Mouse (Mus musculus) kidney, adult 8-10 months (tissue): ENCODE data around the gene Stil.
"Not testable (repeated sequence)": the region's sequence is repeated elsewhere in the genome, so short reads cannot be mapped to it uniquely, and the experiment has no call there.

Experiments used
- DNase-seq, 2 experiments: peaks; one replicate each; pipeline ENCODE4 v3.0.0; 2022

Gene Stil

DNA sequence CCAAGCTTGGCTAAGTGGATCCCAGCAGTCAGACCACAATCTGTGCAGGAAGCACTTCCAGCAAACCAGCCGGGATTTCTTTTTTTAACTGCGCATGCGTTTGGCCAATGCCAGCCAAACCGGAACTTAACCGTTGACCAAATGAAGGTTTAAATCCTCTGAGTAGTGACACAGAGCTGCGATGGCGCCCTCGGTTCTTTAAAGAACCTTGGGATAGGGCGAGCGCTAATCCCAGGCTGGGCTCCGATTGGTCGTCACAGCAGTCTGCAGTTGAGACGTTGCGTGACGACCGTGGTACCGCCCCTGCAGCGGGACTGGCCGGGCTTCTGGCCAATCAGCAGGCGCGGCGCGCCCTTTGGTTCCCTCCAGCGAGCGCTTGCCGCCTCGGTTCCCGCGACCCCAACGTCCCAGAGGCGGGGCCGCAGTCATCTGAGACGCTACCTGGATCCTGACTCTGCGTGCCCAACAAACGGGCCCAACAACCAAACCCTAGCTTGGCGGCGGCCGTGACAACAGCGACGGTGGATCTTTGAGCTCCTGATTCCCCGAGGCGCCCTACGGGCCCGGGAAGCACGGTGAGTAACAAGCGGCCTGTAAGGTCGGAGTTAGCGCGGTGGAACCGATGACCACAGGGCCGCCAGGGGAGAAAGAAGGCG lies at the start of gene Stil:
Stil (plus strand) TSS at position 387 of the 656 bp plus-strand sequence.
- peak; percentile 96 for DNase-seq

DNA sequence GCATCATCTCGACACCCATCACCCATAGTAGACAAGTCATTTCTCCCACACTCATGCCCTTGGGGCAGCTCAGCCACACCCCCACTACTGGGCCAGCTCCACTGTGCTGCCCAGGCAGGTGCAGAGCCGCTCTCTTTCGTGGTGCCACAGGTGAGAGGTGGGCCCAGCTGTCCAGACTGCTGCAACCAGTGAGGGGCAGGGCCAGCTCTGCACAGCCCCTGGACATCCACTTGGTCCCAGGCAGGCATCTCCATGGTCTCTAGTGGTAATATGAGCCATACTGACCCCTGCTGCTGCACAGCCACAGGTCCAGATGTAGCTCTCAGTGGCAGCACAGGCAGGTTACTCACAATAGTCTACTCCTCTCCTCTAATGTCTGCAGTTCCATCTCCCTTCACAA lies 46.8 kb upstream of the Stil start:
- DNase-seq = no peak

DNA sequence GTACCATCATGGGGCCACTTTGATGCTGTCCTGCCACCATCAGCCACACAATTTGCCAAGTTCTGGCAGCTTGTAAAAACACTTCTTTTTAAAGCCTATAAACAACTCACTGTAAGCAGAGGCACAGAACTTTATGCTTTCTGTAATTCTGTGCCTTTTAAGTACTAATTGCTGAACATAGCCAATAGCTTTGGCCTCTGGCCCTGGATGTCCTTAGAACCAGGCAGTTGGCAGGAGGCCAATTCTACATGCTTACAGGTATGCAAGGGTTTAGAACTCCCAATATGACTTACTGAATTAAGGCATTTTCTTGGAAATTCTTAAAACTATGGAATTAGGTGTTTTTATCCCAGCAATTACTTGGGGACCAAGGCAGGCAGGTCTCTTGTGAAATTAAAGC lies 42.6 kb upstream of the Stil start:
- peak; percentile 15 to 29 for DNase-seq

DNA sequence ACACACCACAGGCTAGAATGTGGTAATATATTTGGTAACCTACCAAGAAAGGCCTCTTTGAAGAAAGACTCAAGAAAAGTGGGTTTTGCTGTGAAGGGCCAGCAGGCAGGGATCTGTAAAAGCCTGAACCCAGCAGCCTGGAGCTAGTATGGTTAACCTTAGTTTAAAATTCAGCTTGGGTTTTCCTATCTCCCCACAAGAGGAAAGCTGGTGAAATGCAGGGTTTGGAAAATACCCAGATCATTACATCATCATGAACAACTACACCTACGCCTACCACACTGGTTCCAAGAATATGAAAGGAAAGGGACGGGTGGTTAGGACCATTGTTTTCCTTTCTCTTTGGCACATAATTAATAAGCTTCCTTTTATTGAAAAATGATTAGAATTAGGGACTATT lies 41.7 kb upstream of the Stil start:
- DNase-seq = no peak

DNA sequence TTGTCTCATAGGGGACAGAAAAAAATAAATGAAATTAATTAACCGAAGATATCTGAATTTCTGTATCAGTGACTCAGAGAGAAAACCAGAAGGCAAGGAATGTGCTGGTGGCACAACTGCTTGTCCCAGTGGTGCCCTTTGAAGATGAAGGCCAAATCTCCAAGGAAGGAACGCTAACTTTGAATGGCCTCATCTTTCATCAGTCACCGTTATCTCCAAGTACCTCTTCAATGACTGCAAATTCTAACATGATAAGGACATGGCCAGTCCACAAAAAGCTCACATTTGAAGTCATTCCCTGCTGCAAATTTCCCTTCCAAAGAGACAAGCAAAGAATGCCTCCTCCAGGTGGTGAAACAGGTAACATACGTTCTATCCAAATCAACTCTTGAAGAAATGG lies 41.2 kb upstream of the Stil start:
- no peak for DNase-seq

DNA sequence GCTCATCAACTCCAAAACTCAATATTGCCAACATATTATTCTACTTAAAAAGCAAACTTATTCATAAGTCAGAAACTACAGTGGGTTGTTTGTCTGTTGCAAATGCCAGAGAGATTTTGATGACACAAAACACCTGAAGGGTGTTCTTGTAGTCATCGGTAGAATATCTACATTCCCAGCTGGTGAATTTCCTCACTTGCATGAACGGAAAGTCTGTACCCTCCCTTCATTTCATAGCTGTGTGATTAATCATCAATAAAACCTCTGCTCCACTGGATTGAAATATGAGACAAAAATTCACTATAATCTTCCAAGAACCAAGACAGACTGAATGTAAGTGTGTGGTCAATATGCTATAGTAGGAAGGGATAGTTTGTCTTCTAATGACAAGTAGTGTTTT lies 40.4 kb upstream of the Stil start:
- no peak for DNase-seq

DNA sequence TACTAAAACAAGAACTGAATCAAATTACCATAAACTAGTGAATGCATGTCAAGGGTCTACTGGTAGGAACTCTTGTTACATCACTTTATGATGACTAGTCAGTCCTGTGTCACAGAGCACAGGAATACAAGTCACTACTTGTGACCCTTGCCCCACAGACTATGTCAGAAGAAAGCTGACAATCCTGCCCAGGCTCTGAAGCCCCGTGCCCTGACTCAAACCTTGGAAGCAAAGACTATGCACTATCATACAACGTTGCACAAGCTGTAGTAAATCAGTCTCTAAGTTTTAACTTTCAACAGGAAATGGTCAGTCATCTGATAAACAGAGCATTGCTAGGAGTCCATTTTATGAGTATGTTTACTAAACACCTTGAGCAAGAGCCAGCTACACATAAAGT lies 39.1 kb upstream of the Stil start:
- not testable (repeated sequence) for DNase-seq

DNA sequence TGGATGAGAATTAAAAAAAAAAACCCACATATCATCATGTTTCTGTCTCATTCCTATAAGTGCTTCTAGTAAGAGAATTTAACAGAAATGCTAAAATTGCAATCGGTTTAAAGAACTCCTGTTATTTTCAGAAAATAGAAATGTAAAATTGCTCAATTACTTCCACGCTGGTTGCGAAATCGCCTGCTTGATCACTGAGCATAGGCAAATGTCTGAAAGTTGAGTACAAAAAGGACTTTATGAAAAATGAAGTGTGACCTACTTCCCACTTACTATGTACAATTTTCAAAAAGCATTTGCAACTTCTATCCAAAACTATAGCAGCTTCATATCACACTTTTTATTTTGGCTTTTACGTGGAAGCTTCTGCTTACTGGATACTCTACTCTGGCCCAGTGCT lies 29.2 kb upstream of the Stil start:
- no peak for DNase-seq

DNA sequence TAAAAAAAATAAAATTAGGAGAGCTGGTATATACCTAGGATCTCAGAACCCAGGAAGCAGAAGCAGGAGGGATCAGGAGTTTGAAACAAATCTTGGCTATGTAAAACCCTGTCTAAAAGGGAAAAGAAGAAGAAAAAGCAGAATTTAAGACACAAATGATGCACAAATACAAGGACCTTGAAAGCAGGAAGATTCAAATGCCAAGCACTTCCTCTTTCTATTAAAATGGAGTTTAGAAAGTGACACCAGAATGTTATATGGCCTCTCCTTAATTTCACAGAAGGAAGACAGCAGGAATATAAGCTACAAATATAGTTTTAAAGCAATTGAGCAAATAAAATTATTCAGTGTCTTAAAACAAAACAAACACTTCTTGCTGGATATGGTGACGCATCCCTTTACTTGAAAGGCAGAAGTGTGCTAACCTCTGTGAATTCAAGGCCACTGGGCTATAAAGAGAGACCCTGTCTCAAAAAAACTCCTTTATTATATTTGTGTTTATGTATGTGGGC lies 26.7 kb upstream of the Stil start:
- no peak for DNase-seq

DNA sequence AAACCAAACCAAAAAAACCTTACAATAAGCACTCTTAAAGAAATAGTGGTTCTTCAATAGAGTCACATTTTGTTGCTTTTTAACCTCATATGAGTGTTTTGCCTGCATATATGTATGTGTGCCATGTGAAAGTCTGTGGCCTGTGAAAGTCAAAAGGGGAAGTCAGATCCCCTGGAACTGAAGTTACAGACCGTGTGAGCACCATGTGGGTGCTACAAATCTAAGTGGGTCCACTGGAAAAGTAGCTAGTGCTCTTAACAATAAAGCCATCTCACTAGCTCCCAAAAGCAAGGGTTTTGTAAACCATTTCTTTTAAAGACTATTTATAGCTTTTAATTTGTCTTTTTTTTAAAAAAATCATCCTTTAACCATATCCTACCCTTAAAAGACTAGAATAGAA lies 17.3 kb upstream of the Stil start:
- no peak for DNase-seq

DNA sequence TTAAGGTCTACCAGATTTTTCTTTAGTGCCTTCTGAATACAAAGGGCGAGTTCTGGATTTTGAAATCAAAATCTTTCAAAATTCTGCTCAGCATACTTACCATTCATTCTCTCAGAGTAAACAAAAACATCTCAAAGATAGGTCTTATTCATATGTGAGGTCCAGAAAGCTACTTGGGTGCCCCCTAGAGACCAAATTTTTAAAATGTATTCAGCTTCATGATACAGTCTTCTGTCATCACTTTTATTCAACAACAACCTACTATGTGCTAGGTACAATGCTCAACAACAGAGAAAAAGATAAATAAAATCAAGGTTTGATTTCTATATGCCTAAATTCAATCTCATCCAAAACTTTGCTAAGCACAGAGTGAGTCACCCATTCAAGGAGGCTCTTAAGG lies 16.9 kb upstream of the Stil start:
- DNase-seq = no peak

DNA sequence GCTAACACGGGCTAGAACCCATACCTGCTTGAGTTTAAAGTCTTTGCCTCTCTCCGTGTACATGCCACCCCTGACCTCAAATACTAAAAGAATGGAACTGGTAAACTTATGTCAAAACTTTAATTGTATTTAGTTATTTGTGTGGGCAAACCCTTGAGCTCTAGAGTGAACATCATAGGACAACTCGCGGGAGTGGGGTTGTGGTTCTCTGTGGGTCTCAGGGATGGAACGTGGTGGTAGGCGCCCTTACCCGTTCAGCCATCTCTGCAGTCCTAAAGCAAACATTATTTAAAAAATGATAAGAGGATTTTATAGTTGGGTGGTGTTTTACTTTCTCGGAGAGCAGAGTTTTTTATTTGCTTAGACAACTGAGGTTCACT lies 13.8 kb upstream of the Stil start:
- no peak for DNase-seq

DNA sequence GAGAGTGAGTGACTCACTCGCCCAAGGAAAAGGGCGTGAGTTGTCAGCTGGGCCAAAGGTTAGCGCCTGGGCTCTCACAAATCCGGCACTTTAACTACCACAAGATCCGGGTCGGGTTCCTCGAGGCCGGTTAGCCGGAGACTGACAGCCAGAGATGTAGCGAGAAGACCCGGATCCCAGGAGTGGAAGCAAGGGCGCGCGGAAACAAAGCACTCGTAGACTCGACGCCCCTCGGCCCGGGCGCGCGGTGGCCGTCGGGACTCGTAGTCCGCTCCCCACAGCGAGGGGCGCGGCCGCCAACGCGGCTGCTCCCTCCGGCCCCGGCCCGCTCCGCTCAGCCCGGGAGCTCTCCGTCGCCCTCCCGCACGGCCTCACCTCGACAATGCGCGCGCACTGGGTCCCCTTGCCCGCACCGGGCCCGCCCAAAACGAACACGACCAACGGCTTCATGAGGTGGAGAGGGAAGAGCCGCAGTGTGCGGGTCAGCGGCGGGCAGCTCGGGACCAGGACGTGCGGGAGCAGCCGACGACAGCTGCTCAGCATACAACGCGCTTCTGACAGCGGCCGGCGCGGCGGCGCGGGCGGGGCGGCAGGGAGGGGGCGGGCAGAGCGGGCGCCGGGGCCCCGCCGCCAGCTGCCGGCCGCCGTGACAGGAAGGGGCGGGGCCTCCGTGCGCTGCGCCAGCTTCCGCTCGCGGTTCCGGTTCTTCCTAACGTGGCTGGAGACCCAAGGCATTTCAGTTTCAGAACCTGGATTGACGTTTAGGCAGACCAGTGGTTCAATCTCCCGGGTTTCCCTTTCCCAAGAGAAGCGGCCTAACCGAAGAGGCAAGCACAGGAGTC lies 13.1 kb upstream of the Stil start, which contains the start of gene Cmpk1:
Cmpk1 (minus strand) TSS at position 651 of the 842 bp plus-strand sequence.
- DNase-seq = peak; percentile 83 to 84

DNA sequence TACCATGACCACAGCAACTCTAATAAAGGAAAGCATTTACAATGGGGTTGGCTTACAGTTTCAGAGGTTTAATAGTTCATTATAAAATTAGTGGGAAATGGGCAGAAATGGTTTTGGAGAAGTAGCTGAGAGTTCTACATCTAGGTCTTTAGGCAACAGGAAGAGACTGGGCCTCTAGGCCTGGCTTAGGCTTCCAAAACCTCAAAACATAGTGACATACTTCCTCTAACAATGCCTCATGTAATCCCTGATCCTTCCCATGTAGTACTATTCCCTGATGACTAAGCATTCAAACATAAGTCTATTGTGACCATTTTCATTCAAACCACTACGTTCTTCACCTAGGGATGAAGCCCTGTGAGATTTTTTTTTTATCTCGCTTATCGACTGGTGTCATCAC lies 5.7 kb upstream of the Stil start:
- no peak for DNase-seq

DNA sequence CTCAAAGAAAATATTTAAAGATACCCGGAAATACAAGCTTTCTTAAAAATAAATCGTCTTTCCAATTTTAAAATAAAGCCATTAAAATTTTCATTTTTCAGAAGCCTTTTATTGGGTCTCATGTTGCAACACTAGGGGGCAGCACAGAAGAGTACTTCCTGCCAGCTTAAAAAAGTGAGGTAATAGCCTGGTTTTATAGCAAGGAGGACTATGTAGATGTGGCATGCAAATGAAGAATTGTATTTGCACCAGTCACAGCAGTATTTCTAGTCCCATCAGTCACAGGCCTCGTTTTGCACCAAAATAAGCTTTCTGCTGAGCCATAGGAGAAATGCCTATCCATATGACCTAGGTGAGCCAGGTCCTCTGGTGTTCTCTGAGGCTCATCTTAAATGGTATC lies 2.9 kb upstream of the Stil start:
- DNase-seq = peak; percentile 20 to 46

DNA sequence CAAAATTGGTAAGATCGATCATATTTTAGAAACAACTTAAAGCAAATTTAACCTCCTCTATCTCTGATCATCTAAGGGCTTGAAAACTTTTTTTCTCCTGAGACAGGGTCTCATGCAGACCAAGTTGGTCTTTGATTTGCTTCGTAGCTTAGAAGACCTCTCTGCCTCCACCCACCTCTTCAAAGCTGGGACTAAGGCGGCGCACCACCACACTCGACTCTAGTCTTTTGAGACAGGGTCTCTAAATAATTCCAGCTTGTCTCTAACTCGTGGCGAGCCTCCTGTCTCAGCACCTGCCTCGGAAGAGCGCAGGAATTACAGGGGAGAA lies 550 bp upstream of the Stil start:
- no peak for DNase-seq

DNA sequence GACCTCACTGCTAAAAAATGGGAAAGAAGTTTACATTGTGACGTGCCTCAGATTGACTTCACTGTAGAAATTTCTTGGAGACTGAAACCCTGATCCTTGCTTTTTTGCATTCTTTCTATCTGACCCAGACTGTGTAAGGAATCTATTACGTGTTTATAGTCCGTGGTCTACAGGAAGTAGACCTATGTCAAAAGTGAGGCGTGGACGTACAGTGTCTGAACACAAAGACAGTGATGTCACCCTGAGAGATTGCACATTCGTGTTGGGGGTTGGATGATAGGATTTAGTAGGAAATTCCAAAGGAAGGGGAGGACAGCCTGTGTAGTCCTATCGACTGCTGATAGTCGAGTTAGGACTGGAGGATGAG lies 453 bp downstream of the Stil start:
- DNase-seq = no peak

DNA sequence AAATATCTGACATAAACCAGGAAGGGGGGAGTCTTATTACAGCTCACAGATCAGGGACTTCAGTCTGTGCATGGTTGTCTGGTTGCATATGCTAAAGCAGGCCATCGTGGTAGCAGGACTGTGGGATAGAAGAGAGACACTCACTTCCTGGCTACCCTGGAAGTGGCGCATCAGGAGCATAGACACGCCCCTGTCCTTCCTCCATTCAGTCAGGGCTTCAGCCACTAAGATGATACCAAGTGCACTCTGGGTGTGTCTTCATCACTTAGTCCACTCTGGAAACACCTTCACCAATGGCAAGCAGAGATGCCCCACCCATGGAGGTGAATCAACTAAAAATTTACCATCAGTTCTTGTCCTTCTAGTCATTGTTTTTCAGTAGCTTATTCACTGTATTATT lies 14.3 kb downstream of the Stil start:
- no peak for DNase-seq

DNA sequence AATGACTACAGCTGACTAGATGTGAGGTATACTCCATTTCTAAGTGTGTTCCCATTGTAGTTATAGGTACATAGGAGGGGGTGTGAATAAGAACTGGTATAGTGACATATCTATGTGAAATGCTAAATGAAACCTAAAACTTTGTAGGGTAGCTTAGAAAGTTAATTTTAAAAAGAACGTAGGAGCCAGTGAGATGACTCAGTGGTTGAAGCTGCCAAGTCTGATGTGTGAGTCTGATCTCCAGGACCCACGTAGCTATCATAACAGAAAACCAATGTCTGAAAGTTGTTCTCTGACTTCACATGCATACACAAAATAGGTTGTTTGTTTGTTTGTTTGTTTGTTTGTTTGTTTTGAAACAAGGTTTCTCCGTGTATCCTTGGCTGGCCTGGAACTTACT lies 20.0 kb downstream of the Stil start:
- DNase-seq = no peak

DNA sequence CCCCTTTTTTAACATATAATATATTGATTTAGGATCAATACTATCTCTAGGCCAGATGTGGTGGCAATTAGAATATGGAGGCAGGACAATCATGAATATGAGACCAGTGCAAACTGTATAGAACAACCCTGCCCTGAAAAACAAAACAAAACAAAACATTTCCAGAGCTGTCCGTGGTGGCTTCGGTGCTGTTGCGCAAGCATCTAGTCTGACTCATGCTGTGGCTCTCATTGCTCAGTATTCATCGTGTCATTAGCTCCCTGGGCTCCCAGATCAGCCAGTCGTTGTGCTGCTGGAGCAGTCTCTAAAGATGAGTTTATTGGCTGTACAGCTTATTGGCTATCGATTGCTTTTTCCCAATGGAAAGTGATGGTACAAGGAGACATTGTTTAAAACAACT lies 35.1 kb downstream of the Stil start:
- DNase-seq = no peak

DNA sequence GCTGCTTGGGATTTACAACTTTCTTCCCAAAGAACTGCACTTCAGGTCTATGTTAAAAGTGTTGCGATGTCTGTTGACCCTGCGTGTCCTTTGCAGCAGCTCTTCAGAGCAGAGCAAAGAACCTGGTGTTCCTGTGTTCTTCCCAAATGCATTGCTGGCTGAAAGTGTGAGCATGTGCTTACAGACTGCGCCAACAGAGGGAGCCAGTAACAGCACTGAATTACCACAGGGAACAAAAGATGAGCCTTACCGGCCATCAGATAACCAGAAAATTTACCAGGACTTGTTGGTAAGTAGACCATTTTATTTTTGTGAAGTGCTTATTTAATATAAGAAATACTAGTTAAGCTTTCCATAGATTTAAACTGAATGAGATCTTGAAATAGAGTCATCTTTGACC lies 38.3 kb downstream of the Stil start:
- DNase-seq = peak; percentile 37 to 72

DNA sequence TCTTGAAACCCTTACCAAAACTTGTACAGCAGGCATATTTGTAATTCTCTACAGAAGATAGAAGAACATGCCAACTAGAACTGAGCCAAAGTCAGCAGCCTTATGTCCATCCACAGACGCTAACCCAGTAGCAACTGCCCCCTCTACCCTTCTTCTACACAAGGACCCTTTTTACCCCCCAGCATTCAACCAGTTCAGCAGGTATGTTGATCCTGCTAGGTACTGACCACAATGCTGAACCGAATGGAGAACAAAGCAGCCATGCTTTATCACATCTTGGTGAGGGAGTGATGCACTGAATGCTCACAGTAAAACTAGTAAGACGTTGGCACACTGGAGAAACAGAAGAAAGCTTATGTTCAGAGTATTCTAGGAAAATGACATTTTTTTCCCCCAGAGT lies 45.7 kb downstream of the Stil start:
- no peak for DNase-seq

DNA sequence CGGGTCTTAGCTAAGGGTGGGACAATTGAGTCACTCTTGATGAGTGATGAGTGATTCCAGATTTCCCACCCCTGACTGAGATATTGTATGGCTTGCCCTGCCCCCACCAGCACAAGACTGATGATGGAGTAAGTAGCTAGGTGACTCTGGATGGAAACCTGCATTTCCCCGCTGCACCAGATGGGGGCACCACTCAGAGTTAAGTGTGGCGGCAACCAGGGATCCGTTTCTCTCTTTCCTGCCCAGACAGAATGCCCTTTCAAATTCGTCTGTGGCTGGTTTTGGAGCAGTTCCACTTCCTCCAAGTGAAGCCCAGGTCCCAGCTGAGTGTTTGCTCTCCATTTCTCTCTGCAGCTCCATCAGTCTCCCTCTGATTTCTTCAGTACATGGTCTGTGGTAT lies 47.8 kb downstream of the Stil start:
- DNase-seq = peak; percentile 59 to 82

DNA sequence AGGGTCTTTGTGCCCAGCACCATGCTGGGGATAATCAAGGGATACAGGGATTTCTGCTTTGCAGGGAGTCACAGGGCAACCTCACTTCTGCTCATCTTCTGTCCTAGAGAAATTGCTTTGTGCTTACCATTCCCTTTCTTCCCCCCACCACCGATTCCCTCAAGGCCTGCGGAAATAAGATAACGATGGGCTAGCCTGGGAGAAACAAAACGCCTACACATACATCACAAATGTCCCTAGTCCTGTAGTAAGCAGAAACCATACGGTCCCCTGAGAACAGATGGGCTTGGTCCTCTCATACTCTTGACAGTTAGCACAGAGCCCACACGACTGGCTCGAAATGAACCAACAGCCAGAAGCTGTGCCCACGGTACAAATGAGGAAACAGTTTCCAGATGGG lies 48.2 kb downstream of the Stil start:
- no peak for DNase-seq

DNA sequence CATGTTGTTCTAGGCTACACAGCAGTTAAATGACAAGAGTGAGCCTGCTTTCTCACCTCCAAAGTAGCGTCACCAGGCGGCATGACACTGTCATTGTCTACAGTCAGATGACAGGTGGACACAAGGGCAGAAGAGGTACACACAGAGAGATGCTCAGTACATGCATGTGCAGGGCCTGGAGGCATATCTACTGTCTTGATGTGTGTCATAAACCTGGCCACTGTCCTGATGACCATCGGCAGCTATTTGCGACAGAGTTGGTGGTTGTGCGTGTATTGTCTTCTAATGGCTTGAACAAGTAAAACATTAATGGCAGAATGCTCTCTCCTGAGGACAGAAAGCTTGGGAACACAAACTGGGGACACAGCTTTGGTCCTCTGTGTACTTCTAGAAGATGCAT lies 51.3 kb downstream of the Stil start:
- DNase-seq = no peak
